Mouse (Mus musculus): Measurements from ENCODE around the gene Ccr2. TPM values are rescaled to one million over a fixed set of nuclear protein-coding genes. Genes with fewer than 3 reads are reported as not detected.

Gene Ccr2
- polyA plus RNA-seq, 1 experiment, result 0.13 TPM

- Histone ChIP-seq H3K27me3 (ENCODE audit: control insufficient read depth, insufficient read depth, low read length) (no peaks in the 10 kb centered on the region), H3K4me1 (ENCODE audit: control insufficient read depth, insufficient read depth, low read length) (no peaks in the 10 kb centered on the region), H3K27ac (ENCODE audit: insufficient read depth, low read length) (no peak overlapping the region), H3K4me3 (replicated peaks; ENCODE audit: insufficient read depth, low read depth, low read length) (no peak overlapping the region)
- DNase-seq, result no peak
- TF ChIP-seq CTCF (IDR thresholded peaks at IDR 0.05; ENCODE audit: borderline replicate concordance, insufficient read depth, low read depth, low read length) (no peak), POLR2A (IDR thresholded peaks at IDR 0.05; ENCODE audit: borderline replicate concordance, insufficient read depth, low read length) (no peak)
Observed at GRCm38 (mm10) chr9:124146307-124146706, 44.6 kb downstream of the Ccr2 start.

Other genes starting within 250 kb of the Ccr2 start
- gene Xcr1, start 239.9 kb upstream of the Ccr2 start, polyA plus RNA-seq (2012; rRNA removed), result not detected in 2 replicates
- gene Ccr1, start 133.3 kb upstream of the Ccr2 start, polyA plus RNA-seq (2012; rRNA removed), result 0.13 and 0.16 TPM in 2 replicates
- 0.10 TPM in 1 of 2 replicates, not detected in the other for gene Ccr1l1, start 123.5 kb upstream of the Ccr2 start, polyA plus RNA-seq (2012; rRNA removed)
- gene Ccr3, start 80.0 kb upstream of the Ccr2 start, polyA plus RNA-seq (2012; rRNA removed), result not detected in 2 replicates
- 1.6 and 1.8 TPM in 2 replicates for gene Ccr5, start 19.6 kb downstream of the Ccr2 start, polyA plus RNA-seq (2012; rRNA removed)
- gene 2010315B03Rik, start 210.7 kb downstream of the Ccr2 start, polyA plus RNA-seq (2012; rRNA removed), result 17.3 and 18.0 TPM in 2 replicates

All from cerebellum, adult 2 months (tissue).